Mouse (Mus musculus) thymus, postnatal 25 days (tissue): ENCODE measurements around the gene Sec22b.

Experiments
- DNase-seq: peaks from one replicate; pipeline ENCODE4 v3.0.0; 2022

Sec22b gene

DNA sequence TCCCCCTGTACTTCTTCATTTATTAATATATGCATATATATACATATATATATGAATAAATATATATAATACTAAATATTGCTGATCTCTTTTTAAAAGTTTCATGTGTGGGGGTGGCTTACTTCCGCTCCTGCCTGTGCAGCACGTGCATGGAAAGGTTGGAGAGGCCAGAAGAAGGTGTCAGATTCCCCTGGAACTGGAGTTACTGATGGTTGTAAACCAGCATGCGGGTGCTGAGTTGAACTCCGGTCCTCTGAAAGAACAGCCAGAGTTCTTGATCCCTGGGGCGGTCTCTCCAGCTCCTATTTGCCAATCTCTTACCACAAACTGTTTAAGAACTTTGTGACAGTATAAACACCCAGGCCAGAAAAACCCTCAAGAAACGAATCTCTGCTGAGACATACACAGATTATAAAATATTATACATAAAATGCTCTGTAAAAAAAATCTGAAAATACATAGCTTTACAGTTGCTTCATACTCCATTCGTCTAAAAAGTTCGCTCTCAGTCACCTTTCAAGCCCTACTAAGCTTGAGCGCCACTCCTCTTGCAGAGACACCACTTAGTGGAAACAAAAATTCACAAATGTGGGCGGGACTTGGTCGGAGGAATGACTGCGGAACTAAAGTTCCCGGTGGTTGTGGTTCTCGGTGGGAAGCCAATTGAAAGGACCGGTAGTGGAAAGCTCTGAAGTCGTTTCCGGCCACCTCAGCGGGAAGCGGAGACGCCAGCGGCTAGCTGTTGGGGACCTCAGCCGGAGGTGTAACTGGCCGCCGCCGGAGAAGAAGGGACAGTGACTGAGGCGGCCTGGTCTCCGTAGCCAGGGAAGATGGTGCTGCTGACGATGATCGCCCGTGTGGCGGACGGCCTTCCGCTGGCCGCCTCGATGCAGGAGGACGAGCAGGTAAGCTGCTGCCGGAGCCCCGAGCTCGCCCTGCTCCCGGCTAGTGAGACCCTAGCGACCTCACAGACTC lies at the start of gene Sec22b:
Sec22b (plus strand) TSS at position 675 of the 975 bp plus-strand sequence.
- DNase-seq: peak; percentile 89

DNA sequence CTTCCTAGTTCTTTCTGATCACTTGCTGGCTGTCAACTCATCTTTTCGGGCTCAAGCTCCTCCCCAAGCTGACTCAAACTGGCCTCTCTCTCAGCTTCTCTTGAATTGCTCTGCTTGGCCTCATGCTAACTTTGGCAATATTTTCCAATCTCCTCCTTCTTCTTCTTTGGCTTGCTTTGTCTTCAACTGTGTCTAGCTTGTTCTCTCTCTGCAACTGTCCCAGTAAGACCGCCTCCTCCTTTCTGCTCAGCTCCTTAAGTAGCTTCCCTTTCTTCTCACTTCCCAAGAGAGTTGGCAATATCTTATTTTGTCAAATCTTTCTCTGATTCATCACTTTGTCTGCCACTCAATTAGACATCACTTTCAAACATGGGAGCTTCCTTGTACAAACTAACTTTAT lies 49.2 kb upstream of the Sec22b start:
- DNase-seq: no peak

DNA sequence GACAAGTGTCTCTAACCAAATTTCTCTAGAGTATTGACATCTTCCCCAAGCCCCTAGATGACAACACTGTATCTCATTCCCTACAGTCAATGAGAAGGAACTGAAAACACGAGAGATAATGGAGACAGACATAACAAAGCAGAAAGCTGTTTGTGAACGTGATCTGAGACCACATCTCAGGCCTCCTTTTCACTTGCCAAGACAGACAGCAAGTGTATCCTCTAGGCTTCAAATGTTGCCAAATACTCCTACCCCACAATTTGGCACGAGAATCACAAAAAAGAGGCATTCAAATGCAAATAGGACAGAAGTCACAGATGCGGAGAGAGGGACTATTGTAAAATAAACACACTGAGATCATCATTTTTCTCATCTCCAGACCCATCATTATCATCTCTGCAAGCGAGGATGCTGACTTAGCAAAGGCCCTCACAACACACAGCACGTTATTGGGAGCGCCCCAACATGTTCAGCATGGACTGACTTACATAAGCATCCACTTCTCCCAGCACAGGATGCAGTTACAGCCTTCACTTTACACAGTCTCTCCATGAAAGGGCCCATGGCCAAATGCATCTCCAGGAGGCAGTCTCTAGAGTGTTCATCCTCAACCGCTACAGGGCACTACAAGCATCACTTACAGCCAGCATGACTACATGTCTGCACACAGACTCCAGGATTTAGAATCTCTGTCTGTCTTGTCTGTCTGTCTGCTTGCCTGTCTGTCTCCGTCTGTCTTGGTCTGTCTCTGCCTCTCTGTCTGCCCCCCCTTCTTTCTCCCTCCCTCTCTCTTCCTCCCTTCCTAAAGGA lies 46.2 kb upstream of the Sec22b start:
- no peak for DNase-seq

DNA sequence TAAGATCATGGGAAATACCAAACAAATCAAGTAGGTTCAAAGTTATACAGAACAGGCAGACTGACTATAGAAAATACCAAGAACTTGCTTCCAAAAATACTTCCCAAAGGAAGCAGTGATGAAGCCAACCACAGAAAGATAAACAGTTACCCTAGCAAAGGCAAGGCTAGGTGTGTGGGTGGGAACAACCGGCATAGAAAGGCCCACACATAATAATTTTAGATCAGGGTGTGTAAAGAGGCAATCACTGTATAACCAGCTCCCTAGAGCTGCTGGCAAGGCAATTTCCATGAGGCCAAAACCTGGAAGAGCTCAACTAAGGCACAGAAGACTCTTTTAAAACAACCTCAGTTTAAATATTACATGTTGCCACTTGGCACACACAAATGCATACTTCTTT lies 41.6 kb upstream of the Sec22b start:
- no peak for DNase-seq

DNA sequence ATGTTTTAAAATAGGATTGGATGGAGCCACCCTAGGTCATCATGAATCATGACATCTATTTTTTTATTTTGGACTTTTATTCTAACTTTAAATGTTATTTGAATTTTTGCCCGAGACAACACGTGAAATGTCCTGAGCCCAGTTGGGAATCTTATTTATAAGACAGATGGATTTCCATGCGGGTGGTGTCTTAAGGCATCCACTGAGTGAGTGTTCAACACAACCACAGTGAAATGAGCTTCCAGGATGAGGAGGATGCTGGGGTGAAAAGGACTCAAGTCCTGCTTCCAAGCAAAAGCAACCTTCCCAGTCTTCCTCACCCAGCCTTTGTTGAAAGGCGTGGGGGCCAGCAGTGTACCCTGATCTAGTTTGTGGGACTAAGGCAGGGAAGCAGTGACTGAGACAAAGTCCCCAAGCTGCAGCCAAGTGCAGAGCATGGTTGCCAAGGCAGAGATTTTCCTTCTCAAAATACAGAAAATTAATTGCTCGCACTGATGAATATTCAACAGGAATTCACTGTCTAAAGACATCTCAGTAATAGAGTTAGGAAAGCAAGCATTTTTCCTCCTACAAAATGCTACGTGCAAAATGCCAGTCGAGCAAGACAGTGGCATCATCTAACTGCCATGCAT lies 40.1 kb upstream of the Sec22b start:
- no peak for DNase-seq

DNA sequence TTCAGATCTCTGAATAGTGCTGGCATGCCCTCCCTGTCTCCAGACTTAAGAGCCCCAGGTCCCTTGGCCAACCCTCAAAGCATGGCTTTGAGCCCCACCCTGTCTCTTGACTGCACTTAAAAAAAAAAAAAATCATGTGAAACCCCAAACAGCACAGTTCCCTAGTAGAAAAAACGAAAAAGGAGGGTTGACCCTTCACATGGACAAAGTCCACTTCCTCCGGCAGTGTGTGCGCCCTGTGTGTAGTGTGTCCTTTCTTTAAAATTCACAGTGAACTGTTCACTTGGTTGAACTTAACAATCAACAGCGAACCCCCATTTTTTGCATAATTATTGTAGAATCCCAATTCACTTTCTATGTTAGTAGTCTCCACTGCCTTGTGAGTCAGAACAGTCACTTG lies 34.3 kb upstream of the Sec22b start:
- no peak for DNase-seq

DNA sequence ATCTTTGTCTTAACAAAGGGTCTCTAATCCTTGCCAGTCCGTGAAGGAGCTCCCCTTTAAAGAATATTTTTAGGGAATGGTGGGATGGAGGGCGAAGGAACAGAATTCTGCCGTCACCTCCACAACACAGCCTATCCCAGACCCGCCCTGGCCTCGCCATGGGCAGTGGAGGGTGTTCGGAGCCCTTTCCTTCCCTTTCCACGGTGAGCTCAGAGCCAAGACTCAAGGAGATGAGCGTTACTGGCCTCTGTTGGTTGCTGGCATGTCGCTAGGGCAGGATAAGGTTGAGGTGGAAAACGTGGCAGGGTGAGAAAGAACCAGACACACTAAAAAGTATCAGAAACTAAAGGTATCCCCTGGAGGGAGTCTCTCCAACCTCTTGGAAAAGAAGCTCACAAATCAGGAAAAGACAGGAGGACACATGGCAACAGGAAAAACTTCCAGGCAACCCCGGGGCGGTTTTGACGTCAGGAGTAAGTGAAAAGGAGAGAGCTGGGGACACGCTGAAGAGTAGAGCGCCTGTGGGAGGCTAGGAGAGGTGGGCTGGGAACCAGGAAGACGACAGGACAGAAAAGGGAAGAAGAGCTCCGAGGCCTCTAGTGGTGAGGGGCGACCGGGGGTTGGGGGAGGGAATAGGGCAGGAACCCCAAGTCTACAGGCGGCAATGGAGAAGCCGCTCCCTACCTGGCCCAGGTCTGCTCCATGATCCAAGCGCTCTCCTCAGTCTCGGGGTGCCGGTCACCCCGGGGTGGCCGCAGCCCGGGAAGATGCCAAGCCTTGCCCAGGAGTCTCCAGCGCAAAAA lies 33.6 kb upstream of the Sec22b start:
- DNase-seq: no peak

DNA sequence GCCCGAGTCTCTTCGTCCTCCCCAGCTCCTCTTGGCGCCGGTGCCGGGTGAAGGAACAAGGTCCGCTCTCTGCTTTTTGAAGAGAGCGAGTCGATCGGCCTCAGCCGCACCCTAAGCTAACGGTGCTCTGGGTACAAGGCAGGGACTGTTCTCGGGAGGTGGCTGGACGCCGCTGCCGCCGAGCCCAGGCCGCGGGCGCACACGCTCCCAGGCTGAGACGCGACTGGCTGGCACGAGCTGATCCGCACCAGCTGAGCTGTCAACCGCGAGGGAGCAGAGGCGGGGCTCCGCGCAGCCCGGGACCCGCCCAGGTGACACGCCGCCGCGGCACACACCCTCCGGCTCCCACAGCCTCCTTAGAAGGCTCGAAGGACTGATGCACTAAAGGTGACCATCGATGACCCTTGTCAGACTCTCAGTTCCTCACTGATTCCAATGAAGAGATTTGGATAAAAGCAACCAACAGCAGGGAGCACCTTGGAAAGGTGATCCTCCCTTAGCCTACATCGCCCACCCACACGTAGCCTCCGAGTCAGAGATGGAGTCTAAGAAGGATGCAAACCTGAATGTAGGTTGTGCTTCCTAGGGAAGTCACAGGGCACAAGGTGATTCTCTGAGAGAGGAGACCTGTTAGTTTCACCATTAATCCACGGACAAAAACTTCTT lies 32.8 kb upstream of the Sec22b start:
- DNase-seq: peak; percentile 55

DNA sequence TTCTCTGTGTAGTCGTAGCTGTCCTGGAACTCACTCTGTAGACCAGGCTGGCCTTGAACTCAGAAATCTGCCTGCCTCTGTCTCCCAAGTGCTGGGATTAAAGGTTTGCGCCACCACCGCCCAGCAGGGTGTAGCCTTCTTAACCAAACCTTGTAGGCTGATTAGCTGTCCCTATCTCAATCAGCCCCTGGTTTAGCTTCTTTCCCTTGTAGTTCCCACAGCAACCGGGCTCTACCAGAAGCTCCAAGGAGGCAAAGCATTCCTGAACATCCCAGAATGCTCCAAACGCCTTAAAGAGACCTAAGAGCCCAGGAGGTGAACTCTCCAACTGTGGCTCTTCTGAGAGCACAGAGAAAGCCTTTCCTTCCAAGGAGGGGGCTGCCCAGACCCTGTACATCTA lies 32.3 kb upstream of the Sec22b start:
- DNase-seq: no peak

DNA sequence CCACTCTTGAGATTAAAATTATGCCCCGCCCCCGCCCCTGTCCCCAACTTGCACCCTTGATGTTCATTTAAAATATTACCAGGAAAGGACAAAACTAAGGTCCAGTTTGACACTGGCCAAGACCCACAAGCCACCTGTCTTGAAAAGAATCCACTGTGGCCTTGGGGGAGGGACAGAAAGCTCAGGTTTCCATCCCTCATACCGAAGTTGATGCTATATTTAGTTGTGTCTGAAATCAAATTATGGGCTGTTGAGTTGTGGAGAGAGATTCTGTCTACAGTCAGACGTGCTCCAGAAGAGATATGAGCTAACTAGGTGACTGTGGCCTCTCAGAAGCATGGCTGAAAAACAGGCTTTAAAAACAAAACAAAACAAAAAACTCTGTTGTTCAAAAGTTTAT lies 31.3 kb upstream of the Sec22b start:
- DNase-seq: no peak

DNA sequence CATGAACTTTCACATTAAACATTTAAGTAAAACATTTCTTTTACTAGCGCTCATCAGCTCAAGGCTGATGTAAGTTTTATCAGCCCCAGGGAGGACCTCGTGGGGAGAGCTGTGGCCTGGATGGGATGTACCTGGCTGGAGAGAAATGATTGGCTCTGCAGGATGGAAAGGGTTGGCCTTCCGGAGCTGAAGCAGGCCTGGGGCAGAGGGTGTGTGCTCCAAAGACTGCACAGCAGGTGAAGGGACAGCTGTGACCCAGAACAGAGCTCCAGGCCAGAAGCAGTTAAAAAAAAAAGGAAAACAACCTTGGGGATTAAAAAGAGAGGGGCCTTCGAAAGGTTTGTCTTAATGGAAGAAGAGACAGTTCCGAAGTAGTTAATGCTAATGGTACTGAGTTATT lies 26.2 kb upstream of the Sec22b start:
- DNase-seq: no peak

DNA sequence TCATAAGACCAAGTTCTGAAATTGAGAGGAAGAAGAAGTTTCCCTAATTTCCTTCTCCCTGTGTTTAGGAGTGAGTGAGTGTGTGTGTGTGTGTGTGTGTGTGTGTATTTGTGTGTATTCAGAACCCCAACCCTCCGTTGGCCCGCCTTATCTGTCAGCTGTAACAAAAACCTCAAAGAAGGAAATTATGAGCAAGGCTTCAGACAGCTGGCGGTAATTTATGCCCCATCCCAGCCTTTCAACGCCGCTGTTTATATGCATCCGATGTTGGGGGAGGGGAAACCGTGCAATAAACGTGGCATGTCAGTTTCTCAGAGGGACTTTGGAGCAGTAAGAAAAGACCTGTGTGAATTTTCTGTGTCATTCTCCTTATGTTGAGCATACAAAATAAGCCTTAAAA lies 24.7 kb upstream of the Sec22b start:
- DNase-seq: no peak

DNA sequence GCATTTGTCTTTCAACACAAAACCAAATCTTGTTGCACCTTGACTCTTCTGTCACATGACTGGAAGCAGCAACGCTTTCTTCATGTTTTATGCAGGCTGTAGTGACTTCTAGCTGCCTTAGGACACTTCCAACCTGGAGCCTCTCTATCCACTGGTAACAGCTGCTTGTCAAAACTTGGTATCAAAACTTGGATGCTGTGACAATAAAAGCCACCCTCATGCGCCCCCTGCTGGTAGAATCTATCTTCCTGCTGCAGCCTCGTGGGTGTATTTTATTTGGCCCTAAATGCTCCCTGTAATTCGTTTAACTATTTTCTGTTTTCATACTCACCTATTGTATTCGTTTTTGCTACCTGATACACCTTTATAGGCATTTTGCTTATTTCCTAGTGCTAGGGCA lies 21.8 kb upstream of the Sec22b start:
- peak; percentile 71 for DNase-seq

DNA sequence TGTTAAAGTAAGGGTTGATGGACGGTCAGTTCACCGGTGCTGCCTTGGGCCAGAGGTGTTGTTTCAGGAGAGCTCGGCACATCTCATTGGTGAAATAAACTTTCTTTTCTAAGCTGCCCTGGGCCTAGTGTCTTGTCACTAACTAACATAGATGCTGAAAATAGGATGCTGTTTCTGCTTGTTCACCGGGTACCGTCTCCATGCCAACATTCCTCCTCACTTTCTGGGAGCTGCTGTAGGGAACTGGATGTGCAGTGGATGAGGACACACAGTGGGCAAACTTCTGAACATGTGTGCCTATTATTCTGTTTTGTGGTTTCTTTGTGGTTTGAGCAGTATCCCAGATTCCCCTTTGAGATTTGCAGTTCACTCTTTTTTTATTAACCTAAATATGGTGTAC lies 19.4 kb upstream of the Sec22b start:
- no peak for DNase-seq

DNA sequence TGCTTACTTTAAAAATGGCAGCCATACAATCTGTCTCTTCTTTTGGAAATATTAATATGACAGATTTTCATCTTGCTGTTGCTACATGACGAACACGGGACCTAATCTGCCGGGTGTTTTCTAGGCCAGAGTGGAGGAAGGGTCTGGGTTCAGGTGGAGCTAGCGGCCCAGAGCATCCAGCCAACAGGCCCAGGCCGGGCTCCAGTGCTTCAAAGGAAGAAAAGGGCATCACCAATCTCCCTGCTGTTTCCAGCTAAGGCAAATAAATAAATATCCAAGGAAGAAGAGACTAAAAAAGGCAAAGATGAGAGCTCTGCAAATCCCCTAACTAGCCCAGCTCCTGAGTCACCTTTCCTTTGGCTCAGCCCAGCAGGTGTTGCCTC lies 13.2 kb upstream of the Sec22b start:
- no peak for DNase-seq

DNA sequence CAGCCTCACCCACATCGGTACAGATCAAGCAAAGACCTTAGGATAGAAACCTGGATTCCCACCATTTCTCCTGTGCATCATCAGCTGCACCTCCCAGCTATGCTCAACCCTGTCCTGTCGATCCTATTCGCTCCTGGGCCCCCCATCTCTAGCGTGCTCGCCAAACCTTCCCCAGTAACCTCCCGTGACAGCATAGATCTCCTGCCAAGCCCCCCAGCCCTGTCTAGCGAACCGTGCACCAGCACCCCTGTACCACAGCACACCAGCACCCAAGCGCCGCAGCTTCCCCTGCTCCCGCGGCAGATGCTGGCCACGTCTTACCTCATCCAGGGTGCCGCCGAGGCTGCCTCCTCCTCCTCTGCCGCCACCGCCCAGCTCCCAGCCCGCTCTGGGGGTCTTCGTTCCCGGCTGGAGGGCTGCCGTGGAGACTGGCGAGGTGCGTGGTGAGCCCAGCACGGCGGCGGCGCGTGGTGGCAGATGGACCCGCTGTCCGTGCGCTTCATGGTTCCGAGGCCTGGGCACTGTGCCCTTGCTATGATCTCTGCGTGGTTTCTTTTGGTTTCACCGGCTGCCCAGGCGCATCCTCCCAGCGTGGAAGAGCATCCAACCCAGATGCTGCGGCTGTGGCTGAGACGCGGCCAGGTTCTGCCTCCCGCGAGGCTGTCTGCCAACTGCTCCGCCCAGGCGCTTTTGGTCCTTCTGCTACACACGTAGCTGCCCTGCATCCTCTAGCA lies 12.7 kb upstream of the Sec22b start, which contains the start of gene Pde4dip:
Pde4dip (minus strand) TSS at position 540 of the 734 bp plus-strand sequence.
- DNase-seq: no peak

DNA sequence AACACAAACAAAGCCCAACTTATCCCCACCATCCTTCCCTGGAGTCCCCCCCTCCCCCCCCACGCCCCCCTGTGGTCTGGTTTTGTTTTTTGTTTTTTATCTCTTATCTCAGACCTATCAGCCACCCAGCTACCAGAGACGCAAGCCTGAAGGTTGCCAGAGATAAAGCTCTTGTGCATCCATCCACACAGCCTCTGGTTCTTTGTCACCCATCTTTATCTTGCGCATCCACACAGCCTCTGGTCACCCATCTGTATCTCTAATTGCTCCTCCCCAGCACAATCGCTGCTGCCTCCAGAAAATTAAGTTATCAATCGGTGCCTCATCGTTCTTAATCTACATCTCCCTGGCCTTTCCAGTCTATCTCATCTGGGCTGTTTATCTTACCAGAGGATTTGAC lies 10.8 kb upstream of the Sec22b start:
- no peak for DNase-seq

DNA sequence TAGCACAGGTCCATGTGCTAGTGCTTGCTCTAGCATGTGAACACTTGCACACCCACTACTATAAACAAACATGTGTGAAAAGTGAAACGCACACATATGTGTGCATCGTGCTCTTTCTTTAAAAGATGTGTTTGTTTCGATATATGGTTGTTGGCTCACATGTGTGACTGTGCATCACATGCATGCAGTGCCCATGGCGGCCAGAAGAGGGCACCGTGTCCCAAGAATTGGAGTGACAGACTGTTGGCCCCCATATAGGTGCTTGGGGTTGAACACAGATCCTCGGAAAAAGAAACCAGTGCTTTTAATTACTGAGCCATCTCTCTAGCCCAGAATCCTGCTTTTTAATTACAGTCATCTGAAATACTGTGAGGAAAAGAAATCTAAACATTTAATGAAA lies 6.3 kb upstream of the Sec22b start:
- DNase-seq: peak; percentile 56

DNA sequence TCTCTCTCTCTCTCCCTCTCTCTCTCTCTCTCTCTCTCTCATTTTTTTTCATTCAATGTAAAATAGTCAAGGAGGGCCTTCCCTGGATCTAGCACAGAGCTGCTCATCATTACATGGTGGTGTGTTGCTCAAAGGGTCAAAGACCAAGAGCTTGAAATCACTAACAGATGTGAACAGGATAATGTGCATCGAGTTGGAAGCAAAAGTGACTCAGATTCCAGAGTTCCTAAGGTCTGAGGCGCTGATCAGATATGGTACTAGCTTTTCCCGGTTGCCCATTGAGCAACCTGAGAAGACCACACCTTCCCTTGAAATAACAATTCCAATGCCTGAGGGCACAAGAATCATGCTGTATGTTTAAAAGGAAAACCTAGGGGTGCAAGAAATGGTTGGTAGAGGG lies 2.6 kb upstream of the Sec22b start:
- no peak for DNase-seq

DNA sequence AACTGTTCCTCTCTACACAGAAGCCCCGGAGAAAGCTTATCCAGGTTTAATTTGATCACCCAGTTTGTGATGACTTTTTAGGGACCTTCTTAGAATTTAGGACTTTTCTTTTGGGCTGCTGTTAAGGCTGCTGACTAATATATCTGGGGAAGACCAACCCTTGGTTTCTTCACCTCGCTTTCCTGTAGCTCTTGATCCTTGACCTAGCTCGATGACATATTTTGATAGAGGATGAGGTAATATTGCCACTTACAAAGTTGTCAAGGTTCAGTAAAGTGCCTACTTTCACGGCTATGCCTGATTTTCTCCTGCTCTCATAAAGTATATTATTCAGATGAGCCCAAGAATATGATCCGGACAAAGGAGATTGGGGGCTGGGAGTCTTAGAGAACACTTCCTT lies 596 bp downstream of the Sec22b start:
- no peak for DNase-seq

DNA sequence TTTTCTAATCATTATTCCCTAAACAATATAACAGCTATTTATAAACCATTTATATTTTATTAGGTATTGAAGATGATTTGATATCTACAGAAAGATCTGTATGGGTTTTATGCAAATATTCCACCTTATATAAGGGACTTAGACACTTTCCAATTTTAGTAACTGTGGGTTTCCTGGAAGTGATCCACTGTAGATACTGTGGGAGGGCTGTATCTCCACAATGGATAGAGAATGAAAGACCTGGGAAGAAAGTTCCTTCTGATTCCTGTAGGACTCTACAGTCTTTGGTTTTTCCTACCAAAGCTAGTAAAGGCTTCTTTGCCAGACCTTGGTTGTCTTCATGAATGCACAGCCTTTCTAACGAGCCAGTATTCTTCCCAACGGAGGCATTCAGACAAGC lies 8.7 kb downstream of the Sec22b start:
- no peak for DNase-seq
